Mouse (Mus musculus) kidney, postnatal 14 days (tissue): Measurements from ENCODE around the gene Coq5.

ENCODE experiments used
- DNase-seq: peaks from one replicate; pipeline ENCODE4 v3.0.0; 2022; ENCODE audit warnings: mixed read lengths

Coq5 gene

DNA sequence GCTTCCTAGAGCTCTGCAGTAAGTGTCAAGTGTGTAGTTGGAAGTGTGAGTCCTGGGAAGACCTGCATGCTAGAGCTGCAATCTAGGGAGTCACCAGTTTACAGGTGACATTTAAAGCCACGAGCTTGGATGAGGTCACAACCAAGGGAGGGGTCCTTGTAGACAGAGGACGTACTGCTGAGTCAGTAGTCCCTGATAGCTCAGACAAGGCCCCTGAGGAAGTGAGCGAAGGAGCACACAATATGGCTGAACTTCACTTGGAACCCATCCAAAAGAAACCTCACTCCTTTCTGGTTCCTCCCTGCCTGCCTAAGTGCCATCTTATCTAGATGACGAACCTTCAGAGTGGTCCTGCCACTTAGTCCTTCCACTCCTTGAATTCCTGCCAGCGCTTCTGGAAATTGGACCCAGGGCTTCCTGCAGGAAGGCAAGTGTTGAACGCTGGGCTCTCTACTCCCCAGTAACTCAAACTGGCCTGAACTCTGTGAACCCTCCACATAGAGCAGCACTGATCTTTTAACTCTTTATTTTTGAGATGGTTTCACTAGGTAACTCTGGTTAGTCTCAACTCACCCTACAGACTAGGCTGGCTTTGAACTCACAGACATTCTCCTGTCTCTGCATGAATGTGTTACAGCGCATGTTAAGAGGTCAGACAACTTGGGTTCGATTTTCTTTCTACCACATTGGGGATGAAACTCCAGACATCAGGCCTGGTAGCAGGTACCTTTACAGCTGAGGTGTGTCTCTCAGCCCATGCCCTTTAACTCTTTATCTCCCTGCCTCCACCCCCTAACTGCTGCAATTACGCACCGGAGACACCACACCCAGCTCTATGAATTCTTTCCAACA is 33.6 kb downstream of the Coq5 start:
- DNase-seq: no peak

DNA sequence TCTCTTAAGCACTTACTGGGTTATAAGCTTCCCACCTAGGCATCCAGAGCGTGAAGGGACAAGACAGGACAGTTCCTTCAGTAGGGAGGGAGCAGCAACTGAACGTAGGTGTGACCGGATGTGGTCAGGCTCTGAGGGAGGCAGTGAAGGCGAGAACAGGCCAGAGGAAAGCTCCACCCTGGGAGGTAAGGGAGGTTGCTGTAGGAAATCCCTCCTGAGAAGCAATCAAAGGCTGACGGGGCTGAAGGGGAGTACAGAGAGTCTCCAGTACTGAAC is 34.1 kb downstream of the Coq5 start:
- DNase-seq: no peak

DNA sequence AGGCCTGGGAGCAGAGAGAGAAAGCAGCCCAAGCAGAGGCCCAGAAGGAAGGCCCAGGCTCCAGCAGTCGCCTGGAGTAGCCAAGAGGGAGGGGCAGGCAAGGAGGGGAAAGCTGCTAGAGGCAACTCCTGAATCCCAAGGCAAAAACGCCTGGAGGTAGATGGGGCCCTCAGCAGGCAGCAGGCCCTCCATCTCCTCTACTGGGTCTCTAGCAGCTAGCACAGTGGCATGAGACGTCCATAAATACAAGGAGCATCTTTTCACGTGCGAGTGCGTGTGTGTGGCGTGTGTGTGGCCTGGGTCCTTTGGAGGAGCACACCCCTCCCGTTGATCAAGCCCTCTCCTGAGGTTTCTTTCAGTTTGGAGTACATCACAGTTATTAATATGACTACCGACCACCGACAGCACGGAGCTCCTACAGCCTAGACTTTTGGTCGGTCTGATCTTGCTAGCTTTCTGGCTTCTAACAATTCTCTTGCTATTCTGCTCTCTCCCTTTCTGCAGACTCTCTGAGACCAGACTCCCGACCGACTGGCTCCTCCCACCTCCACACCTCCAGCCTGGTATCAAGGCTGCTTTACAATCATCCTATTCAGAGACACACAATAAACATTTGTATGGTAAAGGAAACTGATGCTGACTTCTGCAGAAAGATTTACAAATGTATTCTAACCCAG is 37.6 kb downstream of the Coq5 start:
- no peak for DNase-seq

DNA sequence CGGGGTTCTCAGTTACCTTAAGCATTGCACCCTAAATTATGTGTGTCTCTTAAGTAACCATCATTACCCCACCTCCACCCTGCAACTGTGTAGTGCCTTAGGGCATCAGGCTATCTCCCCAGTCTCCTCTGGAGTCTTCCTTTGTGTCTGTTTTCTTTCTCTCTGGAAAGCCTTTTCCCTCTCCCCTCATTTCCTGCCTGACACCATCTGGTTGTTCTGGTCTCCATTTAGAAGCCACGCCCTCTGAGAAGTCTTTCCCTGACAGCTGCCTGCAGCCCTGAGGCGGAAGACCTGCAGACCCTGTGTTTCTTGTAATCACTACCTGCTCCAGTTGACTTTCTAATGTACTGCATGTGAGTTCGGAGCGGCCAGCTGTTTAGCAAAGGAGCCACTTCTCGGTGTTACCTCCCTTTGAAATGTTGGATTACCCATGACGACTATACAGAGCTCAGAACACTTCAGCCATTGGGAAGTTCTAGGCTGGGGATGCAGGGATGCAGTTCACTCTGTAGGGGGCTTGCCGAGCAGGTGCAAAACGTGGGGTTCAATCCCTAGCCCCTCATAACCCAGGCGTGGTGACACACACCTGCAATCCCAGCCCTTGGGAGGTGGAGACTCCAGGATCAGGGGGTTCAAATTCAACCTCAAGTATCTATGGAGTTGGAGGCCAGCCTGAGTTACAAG is 38.3 kb downstream of the Coq5 start:
- peak; percentile 27 for DNase-seq

DNA sequence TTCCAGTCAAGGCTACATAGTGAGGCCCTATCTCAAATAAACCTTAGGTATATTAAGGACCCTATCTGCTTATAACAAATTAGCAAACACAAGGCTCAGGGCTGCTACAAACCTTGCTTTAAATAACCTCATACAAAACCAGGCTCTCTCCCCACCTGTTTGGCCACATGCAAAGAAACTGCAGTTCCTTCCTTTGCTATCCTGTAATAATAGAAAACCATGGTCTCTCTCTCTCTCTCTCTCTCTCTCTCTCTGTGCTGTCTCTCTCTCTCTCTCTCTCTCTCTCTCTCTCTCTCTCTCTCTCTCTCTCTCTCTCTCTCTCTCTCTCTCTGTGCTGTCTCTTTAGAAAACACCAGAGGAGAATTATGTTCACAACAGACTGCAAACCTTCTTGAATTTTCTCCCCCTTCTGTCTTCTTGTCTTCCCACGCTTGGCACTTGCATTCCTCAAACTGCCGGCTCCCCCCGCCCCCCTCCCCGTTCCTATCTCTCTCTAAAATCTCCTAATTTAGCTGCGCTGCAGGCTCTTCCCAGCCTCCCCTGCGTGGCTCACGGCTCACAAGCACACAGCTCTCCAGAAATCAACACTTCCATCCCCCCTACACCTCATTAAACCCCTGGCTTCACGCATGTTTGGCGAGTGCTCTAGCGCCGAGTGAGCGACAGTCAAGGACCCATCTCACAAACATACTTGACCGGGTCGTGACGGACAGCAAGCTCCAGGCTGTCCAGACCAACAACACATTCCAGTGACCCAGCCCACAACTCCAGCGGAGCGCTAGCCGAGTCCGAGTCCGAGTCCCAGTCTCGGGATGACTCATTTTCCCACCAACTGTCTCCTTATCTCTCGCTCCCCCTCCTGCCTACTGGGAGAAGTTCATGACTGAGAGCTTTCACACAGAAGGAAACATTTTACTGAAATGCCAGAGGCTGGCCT is 39.8 kb downstream of the Coq5 start:
- peak; percentile 86 for DNase-seq

DNA sequence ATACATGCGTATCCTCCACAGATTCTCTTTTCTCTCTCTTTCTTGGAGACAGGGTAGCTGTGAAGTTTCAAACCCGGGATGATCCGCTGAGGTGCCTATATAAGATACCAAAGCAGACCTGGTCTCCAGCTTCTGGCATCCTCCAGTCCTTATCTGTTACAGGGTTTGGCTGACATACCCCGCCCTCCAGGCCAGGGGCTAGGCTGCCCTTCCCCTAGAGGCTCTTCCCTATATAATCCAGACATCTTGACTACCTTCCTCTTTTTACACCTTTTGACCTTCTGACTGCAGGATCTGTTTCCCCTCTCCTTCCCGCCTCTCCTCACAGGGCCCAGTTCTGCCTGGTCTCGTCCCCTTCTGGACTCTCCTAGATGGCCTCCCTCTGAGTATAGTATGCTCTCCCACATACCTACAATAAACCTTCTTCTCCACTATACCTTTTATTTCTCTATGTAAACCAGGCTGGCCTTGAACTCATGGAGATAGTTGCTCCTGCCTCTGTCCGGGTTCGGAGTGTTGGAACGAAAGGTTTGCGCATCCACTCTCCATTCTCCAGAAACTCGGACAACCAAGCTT is 46.9 kb downstream of the Coq5 start:
- no peak for DNase-seq

DNA sequence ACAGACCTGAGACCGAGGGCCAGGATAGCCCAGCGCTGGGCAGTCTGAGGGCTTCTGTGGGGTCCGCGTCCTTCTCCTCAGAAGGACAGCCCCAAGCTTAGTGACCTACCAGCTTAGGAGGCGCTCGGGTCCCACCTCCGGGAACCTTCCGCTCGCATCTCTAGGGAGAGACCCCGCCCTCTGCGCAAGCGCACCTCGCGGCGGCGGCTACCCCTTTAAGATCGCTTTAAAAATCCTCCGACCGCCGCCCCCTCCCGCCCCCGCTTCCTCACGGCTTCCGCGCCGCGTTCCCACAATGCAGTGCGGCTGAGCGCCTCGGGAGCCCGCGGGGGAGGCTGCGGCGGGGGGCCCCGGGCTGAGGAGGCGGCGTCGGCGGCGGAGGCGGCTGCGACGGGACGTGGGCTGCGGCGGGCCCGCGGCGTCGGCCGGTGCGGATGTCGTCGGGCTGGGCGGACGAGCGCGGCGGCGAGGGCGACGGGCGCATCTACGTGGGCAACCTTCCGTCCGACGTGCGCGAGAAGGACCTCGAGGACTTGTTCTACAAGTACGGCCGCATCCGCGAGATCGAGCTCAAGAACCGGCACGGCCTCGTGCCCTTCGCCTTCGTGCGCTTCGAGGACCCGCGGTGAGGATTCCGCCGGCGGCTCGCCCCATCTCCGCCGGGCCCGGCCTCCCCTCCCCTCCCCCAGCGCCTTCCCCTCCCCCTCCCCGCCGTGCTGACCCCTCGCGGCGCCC is 47.6 kb downstream of the Coq5 start, which contains the start of gene Srsf9:
Gene Srsf9, plus strand, starts transcription at position 303 of the 735 bp plus-strand sequence.
- peak; percentile 98 for DNase-seq

DNA sequence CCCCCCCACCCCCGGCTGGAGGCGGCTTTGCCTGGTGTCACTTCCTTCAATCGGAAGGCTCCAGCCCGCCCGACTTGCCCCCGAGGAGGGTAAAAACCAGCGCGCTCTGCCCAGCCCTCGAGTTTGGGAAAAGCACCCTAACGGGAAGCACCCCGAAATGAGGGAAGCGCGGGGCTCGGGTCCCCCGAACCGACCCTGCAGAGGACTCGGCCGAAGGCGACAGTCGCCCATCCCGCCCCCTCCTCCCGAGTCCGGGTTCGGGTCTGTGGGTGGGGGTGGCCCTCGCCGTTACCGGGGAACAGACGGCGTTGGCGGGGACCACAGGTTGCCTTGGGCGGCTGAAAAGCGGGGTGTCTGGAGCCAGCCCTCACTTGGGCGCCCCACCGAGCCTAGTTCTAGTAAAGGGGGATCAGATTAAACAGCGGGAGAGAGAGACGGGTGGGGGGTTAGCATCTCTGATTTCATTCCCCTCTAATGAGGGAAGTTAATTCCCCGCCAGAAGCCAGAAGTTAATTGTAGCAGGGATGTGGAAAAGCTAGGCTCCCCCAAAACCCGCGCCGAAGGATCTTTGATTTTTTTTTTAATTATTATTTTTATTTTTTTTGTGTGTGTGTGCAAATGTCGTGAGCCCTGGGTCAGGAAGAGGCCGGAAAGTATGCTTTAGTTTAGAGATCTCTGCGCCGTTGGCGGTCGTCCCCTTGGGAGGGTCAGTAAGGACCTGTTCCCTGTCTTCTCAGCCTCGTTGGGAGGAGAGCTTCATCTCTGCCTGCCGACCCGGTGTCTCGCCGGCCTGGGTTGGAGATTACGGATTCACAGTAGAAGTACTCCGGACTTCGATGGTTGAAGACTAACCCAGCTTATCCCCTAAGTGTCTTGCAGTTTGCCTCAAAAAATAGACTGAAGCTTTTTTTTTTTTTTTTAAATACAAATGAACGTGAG is 48.4 kb downstream of the Coq5 start:
- DNase-seq: peak; percentile 39

DNA sequence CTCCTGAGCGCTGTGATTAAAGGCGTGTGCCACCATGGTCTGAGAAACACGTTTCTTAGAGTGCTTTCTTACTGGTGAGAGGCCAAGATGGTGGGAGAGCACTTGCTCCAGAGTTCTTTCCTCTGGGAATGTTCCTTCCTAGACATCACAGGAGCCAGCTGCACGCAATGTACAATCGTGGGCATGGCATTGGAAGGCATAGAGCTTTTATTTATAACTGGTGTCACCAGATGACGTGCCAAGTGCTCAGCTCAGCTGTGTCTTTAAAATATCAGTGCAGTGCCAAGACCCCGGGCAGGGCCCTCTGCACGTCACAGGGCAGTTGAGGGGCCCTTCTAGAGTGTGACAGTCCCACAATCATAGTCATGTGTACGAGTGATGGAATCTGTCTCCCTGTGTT is 51.5 kb downstream of the Coq5 start:
- no peak for DNase-seq

DNA sequence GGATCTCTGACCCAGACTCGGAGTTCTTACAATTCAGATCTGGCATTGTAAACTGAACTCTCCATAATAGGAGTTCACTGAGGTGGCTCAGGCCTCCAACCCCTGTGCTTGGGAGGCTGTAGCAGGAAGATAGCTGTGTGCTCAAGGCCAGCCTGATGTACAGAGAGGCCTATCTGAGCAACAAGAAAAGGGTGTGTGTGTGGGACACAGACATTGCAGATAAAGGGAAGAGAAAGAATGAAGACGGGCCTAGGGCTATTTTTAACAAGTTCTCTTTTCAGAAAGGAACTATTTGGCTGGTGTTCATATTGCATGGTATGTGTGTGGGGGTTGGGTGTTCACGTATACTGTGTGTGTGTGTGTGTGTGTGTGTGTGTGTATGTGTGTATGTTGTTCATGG is 54.2 kb downstream of the Coq5 start:
- DNase-seq: no peak

DNA sequence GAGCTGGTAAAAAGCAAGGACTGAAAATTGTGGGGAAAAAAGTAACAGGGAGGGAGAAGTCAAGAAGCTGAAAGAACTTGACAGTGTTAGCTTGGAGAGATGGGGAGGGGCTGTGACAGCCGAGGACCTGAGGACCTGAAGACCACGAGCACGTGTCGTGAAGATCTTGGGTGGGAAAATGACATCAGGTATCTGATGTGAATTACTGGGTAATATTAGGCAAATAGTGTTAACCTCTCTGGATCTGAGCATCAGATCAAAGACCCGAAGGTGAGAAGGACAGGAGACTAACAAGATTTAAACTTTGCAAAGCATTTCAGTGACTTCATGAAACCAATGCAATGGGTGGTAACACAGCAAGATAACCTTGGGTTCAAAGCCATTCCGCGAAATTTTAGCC is 60.5 kb downstream of the Coq5 start:
- DNase-seq: no peak

DNA sequence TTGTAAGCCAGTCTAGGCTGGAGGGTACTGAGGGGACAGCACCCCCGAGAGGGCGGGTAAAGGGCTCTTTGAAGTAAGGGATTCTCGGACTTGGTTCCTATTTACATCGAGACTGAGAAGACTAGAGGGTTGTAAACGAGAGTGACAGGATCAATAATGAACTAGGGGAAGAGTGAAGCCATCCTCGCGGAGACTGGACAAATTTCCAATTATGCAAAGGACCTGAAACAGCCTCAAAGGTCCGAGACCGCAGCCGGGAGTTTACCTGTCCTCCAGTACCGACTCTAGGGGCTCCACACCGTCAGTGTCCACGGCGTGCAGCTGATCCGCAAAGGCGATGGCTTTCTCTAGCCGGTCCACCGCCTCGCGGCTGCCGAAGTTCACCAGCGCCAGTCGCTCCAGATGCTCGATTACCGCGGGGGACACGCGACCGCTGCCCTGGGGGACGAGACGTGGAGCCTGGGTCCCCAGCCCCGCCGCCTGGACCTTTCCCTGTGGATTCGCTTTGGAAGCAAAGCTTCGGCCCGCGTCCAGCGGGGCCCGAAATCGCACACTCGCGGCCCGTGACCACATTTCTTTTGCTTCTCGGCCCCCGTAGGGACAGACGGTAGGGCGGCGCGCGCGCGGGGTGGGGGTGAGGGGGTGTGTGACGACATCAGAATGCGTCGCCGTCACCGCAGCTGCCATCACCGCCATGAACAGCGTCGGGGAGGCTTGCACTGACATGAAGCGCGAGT is 61.3 kb downstream of the Coq5 start, which contains the start of the genes Gatc and Triap1:
Gene Gatc, minus strand, starts transcription at position 602 of the 737 bp plus-strand sequence.
Gene Triap1, plus strand, starts transcription at position 649 of the 737 bp plus-strand sequence.
- DNase-seq: peak; percentile 92

DNA sequence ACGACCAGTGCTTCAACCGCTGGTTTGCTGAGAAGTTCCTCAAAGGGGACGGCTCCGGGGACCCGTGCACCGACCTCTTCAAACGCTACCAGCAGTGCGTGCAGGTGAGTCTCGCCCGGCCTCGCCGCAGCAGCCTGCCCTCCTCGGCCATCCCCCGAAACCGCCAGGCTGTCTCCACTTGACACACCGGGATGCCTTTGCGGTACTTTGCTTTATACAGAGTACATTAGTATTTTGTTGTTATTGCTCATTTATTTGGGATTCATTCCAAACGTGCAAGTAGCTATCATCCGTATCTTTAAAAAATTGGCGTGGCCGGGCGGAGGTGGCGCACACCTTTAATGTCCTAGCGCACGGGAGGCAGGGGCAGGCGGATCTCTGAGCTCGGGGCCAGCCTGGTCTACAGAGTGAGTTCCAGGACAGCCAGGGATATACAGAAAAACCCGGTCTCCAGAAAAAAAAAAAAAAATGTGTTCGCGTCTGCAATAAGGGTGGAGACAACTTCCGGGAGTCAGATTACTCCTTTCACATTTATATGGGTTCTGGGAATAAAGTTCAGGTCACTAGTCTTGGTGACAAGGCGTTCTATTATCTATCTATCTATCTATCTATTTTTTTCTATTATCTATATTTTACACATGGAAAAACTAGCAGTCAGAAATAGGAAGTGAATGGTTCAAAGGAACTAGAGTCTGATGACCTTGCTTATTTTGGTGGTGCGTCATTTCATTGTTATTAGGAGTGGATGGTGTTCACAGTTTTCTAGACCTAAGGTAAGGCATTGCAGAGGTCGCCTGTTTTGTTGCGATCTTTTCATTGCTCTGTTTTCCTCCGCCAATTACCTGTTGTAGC is 62.1 kb downstream of the Coq5 start:
- DNase-seq: no peak
